Mouse (Mus musculus): ENCODE measurements around the gene Mfrp. TPM values are rescaled to one million over a fixed set of nuclear protein-coding genes. Genes with fewer than 3 reads are reported as not detected.
A peak's percentile ranks its signal among the peaks of the same experiment; 100 is the strongest.

Gene Mfrp
- polyA plus RNA-seq, 1 experiment from 2014 or later, result not detected

DNA sequence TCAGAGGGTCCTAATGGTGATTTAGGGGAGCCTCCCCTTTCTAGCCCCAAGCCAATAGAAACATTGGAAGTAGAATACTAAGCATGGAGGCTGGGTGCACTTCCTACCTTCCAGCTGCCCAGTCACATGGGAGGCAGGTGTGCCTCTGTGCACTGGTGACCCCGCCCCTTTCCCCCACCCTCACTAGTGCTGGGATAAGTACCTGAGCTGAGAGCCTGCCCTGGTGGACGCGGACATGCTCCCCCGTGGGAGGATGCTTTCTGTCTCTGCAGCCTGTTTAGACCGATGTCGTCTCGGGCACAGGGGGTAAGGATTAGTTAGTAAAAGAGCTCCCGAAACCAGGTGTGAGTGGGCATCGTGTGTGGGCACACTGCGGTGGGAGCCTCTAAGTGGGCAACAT lies 14.6 kb upstream of the Mfrp start:
- 43% methylated on average over 10 of the region's 10 CpGs for WGBS

DNA sequence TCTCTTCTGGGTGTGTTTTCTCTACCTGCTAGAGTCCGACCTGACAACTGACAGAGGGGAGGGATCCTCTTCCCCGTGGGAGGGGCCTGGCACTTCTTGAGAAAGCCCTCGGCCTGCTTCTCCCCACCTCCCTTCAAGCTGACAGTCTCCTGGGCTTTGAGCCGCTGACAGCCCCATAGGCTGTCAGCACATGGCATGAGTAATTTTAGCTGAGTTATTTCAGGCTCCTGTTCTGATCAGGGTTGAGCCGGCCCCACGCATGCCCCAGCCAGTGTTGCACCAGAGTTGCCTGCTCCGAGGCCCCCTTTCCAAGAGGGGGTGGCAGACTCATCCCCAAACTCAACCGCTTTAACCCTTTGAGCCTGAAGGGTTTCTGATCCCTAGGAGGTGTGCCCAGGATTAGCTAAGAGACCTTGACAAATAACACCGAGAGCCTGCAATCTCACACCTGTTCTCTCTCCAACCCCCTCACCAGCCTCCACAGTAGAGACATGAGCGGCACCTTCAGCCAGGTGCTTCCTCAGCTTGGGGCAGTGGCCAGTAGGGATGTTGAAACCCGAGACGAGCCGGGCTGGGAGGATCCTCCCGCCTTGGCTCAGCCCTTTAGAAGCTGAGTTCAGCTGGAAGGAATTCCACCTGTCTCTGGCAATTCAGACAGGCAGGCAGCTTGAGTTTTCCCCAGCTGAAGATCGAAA lies 13.6 kb upstream of the Mfrp start:
- no peak overlapping the region for H3K27ac ChIP-seq (ENCODE audit: low read depth, low read length)
- no peak overlapping the region for H3K4me2 ChIP-seq (ENCODE audit: low read depth, low read length, severe bottlenecking)
- no peak overlapping the region for H3K9ac ChIP-seq (ENCODE audit: low read length)
- ATAC-seq (replicated peaks; ENCODE audit: low FRiP score) (no peak), DNase-seq (ENCODE audit: low spot score) (no peak)
- H3K27me3 ChIP-seq (ENCODE audit: control insufficient read depth, insufficient read depth, low read length), result peaks cover 25% of the 10 kb centered on the region
- H3K9me3 ChIP-seq (ENCODE audit: control insufficient read depth, low read length), result no peaks in the 10 kb centered on the region
- H3K36me3 ChIP-seq (ENCODE audit: control insufficient read depth, insufficient read depth, low read length), result no peaks in the 10 kb centered on the region
- no peak overlapping the region for H3K4me3 ChIP-seq (ENCODE audit: low read depth, low read length)
- 12% methylated on average over 15 of the region's 15 CpGs for whole genome bisulfite sequencing
- H3K4me1 ChIP-seq (replicated peaks; ENCODE audit: control insufficient read depth, insufficient read depth, low read length), result peaks cover 27% of the 10 kb centered on the region

More for the DNA sequence above, 14.6 kb upstream of the Mfrp start:
- Histone ChIP-seq H3K27ac (ENCODE audit: low read depth, low read length) (no peak overlapping the region), H3K27me3 (ENCODE audit: control insufficient read depth, insufficient read depth, low read length) (peaks cover 25% of the 10 kb centered on the region), H3K4me2 (ENCODE audit: low read depth, low read length, severe bottlenecking) (no peak overlapping the region), H3K9me3 (ENCODE audit: control insufficient read depth, low read length) (no peaks in the 10 kb centered on the region), H3K4me3 (ENCODE audit: low read depth, low read length) (no peak overlapping the region), H3K36me3 (ENCODE audit: control insufficient read depth, insufficient read depth, low read length) (no peaks in the 10 kb centered on the region), H3K4me1 (replicated peaks; ENCODE audit: control insufficient read depth, insufficient read depth, low read length) (peaks cover 27% of the 10 kb centered on the region), H3K9ac (ENCODE audit: low read length) (no peak overlapping the region)
- no peak for DNase-seq (ENCODE audit: low spot score)
- ATAC-seq (replicated peaks; ENCODE audit: low FRiP score), result no peak

DNA sequence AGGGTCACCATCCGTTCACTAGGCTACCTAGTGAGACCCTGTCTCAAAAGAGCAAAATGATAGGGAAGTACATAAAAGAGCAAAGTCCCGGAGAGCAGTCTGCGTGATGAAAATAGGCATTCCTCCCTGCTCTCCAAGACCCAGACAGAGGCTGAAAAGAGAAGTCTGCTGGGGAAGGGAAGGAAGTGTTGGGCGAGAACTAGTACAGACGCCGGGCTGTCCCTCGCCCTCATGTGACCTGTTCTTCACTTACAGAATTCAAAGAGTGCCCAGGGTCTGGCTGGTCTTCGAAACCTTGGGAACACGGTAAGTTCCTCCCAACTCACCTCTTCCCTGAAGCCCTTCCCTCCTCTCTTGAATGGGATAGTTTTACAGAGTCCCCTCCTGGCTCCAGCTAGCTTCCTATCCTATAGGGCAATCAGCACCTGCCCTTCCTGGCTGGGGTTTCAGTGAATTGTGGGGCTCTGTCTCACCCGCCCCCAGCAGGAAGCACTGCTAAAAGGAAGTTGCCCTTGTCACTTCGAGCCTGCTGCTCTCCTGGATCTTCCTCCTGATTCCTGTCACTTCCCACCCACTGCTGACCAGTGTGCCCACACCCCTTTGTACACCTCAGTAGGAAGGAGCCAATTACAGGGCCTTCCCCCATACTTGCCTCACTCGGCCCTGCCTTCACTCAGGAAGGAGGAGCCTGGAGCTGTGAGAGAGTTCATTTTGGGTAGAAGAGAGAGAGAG lies 12.5 kb upstream of the Mfrp start:
- no peak overlapping the region for H3K9ac ChIP-seq (ENCODE audit: low read length)
- no peak overlapping the region for H3K4me3 ChIP-seq (ENCODE audit: low read depth, low read length)
- no peak overlapping the region for H3K4me2 ChIP-seq (ENCODE audit: low read depth, low read length, severe bottlenecking)
- no peak for ATAC-seq (replicated peaks; ENCODE audit: low FRiP score)
- H3K27me3 ChIP-seq (ENCODE audit: control insufficient read depth, insufficient read depth, low read length), result peaks cover 17% of the 10 kb centered on the region
- no peak overlapping the region for H3K27ac ChIP-seq (ENCODE audit: low read depth, low read length)
- 68% methylated on average over 12 of the region's 12 CpGs for WGBS
- peaks cover 25% of the 10 kb centered on the region for H3K4me1 ChIP-seq (replicated peaks; ENCODE audit: control insufficient read depth, insufficient read depth, low read length)
- DNase-seq (ENCODE audit: low spot score), result no peak
- no peaks in the 10 kb centered on the region for H3K36me3 ChIP-seq (ENCODE audit: control insufficient read depth, insufficient read depth, low read length)
- H3K9me3 ChIP-seq (ENCODE audit: control insufficient read depth, low read length), result no peaks in the 10 kb centered on the region

DNA sequence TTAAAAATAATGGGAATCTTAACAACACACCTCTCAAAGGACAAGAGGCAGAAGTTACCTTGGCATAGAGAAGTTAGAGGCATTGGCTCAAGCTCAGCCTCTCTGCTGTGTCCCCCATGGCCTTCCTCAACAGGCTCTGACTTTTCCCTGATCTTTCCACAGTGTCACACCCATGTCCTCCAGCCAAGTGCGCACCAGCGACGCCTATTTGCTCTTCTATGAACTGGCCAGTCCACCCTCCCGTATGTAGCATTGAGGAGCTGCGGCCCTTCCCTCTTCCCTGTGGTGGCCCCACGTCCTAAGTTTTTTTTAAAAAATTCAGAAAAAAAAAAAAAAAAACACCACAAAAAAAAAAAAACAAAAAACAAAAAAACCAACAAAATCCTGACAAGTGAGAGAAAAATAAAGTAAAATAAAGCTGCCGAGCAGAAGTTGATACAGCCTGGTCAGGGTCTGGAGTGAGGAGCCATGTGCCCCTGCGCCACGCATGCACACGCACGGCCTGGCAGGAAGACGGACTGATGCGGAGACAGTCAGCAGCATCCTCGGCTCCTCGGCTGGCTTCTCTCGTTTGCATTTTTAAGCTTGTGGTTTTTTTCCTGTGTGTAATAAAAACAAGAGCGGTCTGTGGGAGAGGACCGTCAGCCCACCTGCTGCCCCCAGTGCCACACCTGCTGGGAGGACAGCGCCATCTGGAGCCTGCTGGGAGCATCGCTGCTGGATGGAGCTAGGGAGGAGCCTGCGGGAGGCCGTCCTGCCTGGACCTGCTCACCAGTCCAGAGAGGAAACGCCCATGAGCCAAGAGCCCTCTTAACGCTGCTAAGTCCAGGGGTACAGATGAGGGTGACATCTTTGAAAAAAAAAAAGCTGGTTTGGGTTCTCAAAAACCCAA lies 7.7 kb upstream of the Mfrp start:
- peaks cover 5% of the 10 kb centered on the region; the same call in 1 of the 2 replicates for H3K4me1 ChIP-seq (replicated peaks; ENCODE audit: control insufficient read depth, insufficient read depth, low read length)
- H3K4me2 ChIP-seq (ENCODE audit: low read depth, low read length, severe bottlenecking), result no peak overlapping the region
- H3K27ac ChIP-seq (ENCODE audit: low read depth, low read length), result no peak overlapping the region
- no peaks in the 10 kb centered on the region for H3K36me3 ChIP-seq (ENCODE audit: control insufficient read depth, insufficient read depth, low read length)
- H3K4me3 ChIP-seq (ENCODE audit: low read depth, low read length), result no peak overlapping the region
- DNase-seq (ENCODE audit: low spot score) (peak; percentile 89), ATAC-seq (replicated peaks; ENCODE audit: low FRiP score) (peak; percentile 61; the same call in 1 of the 2 replicates)
- H3K9ac ChIP-seq (ENCODE audit: low read length), result no peak overlapping the region
- WGBS, result 35% methylated on average over 24 of the region's 24 CpGs
- H3K9me3 ChIP-seq (ENCODE audit: control insufficient read depth, low read length), result no peaks in the 10 kb centered on the region
- no peaks in the 10 kb centered on the region; the same call in 1 of the 2 replicates for H3K27me3 ChIP-seq (ENCODE audit: control insufficient read depth, insufficient read depth, low read length)

DNA sequence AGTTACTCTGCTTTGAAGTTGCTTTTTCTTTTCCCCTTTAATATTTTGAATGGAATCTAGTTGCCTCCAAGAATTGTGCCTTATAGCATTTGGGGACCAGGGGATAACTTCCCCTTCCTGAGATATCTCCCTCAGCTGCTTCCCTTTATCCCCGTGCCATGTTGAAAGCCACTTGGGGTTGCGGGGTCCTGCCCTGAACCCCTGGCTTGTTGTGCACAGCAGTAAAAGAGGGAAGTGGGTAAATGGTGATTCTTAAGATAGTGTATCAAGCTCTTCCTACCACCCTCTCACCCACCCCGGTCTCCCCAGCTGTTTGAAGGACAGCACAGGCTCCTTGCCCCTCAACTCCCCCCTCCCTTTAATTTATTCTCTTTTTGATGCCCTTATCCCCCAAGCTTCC lies 6.8 kb upstream of the Mfrp start:
- Histone ChIP-seq H3K36me3 (ENCODE audit: control insufficient read depth, insufficient read depth, low read length) (no peaks in the 10 kb centered on the region), H3K9me3 (ENCODE audit: control insufficient read depth, low read length) (no peaks in the 10 kb centered on the region), H3K4me1 (replicated peaks; ENCODE audit: control insufficient read depth, insufficient read depth, low read length) (peaks cover 5% of the 10 kb centered on the region; the same call in 1 of the 2 replicates), H3K27ac (ENCODE audit: low read depth, low read length) (no peak overlapping the region), H3K9ac (ENCODE audit: low read length) (no peak overlapping the region), H3K4me3 (ENCODE audit: low read depth, low read length) (no peak overlapping the region), H3K4me2 (ENCODE audit: low read depth, low read length, severe bottlenecking) (no peak overlapping the region), H3K27me3 (ENCODE audit: control insufficient read depth, insufficient read depth, low read length) (no peaks in the 10 kb centered on the region)
- 84% methylated on average over 3 of the region's 3 CpGs for WGBS
- DNase-seq (ENCODE audit: low spot score) (no peak), ATAC-seq (replicated peaks; ENCODE audit: low FRiP score) (no peak)

DNA sequence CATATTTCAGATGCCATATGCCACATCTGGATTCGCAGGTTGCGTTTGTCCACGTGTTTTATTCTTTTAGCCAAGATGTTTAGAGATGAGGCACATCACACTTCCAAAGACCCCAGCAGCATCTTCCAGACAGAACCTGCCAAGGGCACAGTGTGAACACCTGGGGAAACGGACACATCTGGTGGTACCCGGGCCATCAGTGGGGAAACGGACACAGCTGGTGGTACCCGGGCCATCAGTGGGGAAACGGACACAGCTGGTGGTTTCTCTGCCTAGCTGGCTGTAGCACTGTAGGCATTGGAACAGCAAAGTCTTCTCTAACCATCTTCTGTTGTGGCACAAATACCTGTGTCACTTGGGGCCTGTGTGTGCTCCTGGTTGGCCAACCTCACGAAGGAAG lies 5.7 kb upstream of the Mfrp start:
- 91% methylated on average over 9 of the region's 9 CpGs for WGBS
- Histone ChIP-seq H3K4me1 (replicated peaks; ENCODE audit: control insufficient read depth, insufficient read depth, low read length) (peaks cover 5% of the 10 kb centered on the region; the same call in 1 of the 2 replicates), H3K9ac (ENCODE audit: low read length) (no peak overlapping the region), H3K4me3 (ENCODE audit: low read depth, low read length) (no peak overlapping the region), H3K9me3 (ENCODE audit: control insufficient read depth, low read length) (no peaks in the 10 kb centered on the region), H3K4me2 (ENCODE audit: low read depth, low read length, severe bottlenecking) (no peak overlapping the region), H3K36me3 (ENCODE audit: control insufficient read depth, insufficient read depth, low read length) (no peaks in the 10 kb centered on the region), H3K27me3 (ENCODE audit: control insufficient read depth, insufficient read depth, low read length) (no peaks in the 10 kb centered on the region), H3K27ac (ENCODE audit: low read depth, low read length) (no peak overlapping the region)
- DNase-seq (ENCODE audit: low spot score) (no peak), ATAC-seq (replicated peaks; ENCODE audit: low FRiP score) (no peak)

DNA sequence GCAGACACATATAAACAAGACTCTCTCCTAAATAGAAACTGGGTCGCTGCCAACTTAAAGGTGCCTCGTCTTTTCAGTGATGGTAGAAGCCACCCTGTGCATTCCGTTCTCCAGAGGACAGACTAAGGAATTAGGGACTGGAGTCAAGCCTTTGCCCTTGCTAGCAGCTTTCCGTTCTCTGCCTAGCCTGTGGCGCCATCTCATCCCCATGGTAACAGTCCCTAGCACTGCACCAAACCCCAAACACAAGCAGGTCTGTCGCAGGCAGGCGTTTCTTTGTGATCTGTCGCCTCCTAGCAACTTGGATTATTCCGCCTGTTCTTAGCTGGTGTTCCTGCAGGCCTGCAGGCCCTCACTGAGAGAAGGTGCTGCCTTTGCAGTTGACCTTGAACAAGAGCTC lies 5.0 kb upstream of the Mfrp start:
- ATAC-seq (replicated peaks; ENCODE audit: low FRiP score), result 0 out of 2 replicates have a peak, but pooled peaks have one; percentile 61
- peak; percentile 74 for DNase-seq (ENCODE audit: low spot score)
- Histone ChIP-seq H3K27me3 (ENCODE audit: control insufficient read depth, insufficient read depth, low read length) (no peaks in the 10 kb centered on the region), H3K9ac (ENCODE audit: low read length) (no peak overlapping the region), H3K36me3 (ENCODE audit: control insufficient read depth, insufficient read depth, low read length) (no peaks in the 10 kb centered on the region), H3K4me2 (ENCODE audit: low read depth, low read length, severe bottlenecking) (no peak overlapping the region), H3K9me3 (ENCODE audit: control insufficient read depth, low read length) (no peaks in the 10 kb centered on the region), H3K27ac (ENCODE audit: low read depth, low read length) (no peak overlapping the region), H3K4me1 (replicated peaks; ENCODE audit: control insufficient read depth, insufficient read depth, low read length) (peaks cover 5% of the 10 kb centered on the region; the same call in 1 of the 2 replicates), H3K4me3 (ENCODE audit: low read depth, low read length) (no peak overlapping the region)
- 15% methylated on average over 9 of the region's 9 CpGs for WGBS

DNA sequence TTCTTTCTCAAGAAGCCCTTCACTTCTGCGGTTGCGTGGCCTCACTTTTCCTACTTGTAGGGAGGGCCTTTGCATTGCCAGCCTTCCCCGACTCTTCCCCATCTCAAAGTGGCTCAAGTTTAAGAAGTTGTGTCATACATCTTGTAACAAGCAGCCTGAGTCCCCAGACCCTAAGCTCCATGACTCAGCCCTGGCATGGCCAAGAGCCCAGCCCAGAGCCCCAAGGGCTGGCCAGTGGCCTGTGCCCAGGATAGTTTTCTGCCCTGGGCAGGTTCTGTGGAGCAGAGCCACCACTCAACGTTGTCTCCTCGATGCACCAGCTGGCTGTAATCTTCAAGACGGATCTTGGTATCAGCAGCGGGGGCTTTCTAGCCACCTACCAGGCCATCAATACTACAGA lies 3.4 kb downstream of the Mfrp start:
- 94% methylated on average over 7 of the region's 7 CpGs for WGBS
- H3K4me2 ChIP-seq (ENCODE audit: low read depth, low read length, severe bottlenecking), result no peak overlapping the region
- H3K9ac ChIP-seq (ENCODE audit: low read length), result no peak overlapping the region
- H3K4me3 ChIP-seq (ENCODE audit: low read depth, low read length), result no peak overlapping the region
- ATAC-seq (replicated peaks; ENCODE audit: low FRiP score) (no peak), DNase-seq (ENCODE audit: low spot score) (no peak)
- H3K4me1 ChIP-seq (replicated peaks; ENCODE audit: control insufficient read depth, insufficient read depth, low read length), result peaks cover 23% of the 10 kb centered on the region
- no peaks in the 10 kb centered on the region for H3K27me3 ChIP-seq (ENCODE audit: control insufficient read depth, insufficient read depth, low read length)
- H3K36me3 ChIP-seq (ENCODE audit: control insufficient read depth, insufficient read depth, low read length), result no peaks in the 10 kb centered on the region; the same call in 1 of the 2 replicates
- H3K9me3 ChIP-seq (ENCODE audit: control insufficient read depth, low read length), result no peaks in the 10 kb centered on the region
- H3K27ac ChIP-seq (ENCODE audit: low read depth, low read length), result no peak overlapping the region

Measured in forebrain, embryonic 11.5 days (tissue).